Mouse (Mus musculus) C2C12 (cell line): ENCODE measurements around the gene Pinlyp. TPM values are rescaled to one million over a fixed set of nuclear protein-coding genes. Genes with fewer than 3 reads are reported as not detected.
"Not testable (repeated sequence)": the region's sequence is repeated elsewhere in the genome, so short reads cannot be mapped to it uniquely, and the experiment has no call there.

Experiments used
- H3K27me3 ChIP-seq: one replicate; pipeline ENCODE4 v1.6.1; 2011; ENCODE audit not compliant: control insufficient read depth, insufficient read depth, insufficient read length
- H3K36me3 ChIP-seq: one replicate; pipeline ENCODE4 v1.6.1; 2011; ENCODE audit not compliant: control insufficient read depth, insufficient read depth
- H3K4me3 ChIP-seq: one replicate; pipeline ENCODE4 v1.5.1; 2011; ENCODE audit warnings: mild to moderate bottlenecking, control low read depth; ENCODE audit not compliant: poor library complexity, insufficient read depth, severe bottlenecking
- H3K79me2 ChIP-seq: one replicate; pipeline ENCODE4 v1.6.1; 2011; ENCODE audit not compliant: control insufficient read depth, insufficient read depth
- H3K79me3 ChIP-seq: one replicate; pipeline ENCODE4 v1.6.1; 2011; ENCODE audit warnings: low read depth, control low read depth
- H3ac ChIP-seq: one replicate; pipeline ENCODE3; 2011; ENCODE audit warnings: low read depth; ENCODE audit not compliant: control insufficient read depth, insufficient read length
- CEBPB ChIP-seq: IDR thresholded peaks from one replicate; pipeline ENCODE4 v1.6.1; 2011; ENCODE audit warnings: low read depth, mild to moderate bottlenecking, control low read depth, moderate library complexity
- CTCF ChIP-seq: IDR thresholded peaks from one replicate; pipeline ENCODE4 v1.5.1; 2011; ENCODE audit not compliant: control insufficient read depth, insufficient read depth, insufficient read length
- FOSL1 ChIP-seq: IDR thresholded peaks from one replicate; pipeline ENCODE4 v1.8.0; 2011; ENCODE audit warnings: mild to moderate bottlenecking, low read length; ENCODE audit not compliant: poor library complexity, insufficient read depth, severe bottlenecking
- MAX ChIP-seq: IDR thresholded peaks from one replicate; pipeline ENCODE4 v1.6.1; 2011; ENCODE audit warnings: mild to moderate bottlenecking, control low read depth
- MYOD1 ChIP-seq: IDR thresholded peaks from one replicate; pipeline ENCODE4 v1.6.1; 2011; ENCODE audit warnings: low read depth; ENCODE audit not compliant: control insufficient read depth, insufficient read length
- MYOG ChIP-seq: IDR thresholded peaks from one replicate; pipeline ENCODE4 v1.6.1; 2011; ENCODE audit not compliant: control insufficient read depth, insufficient read length; ENCODE audit errors: extremely low read depth
- USF1 ChIP-seq: IDR thresholded peaks from one replicate; pipeline ENCODE4 v1.6.1; 2011; ENCODE audit warnings: low read depth, mild to moderate bottlenecking, control low read depth, moderate library complexity
- polyA plus RNA-seq: library from polyadenylated mRNA; unstranded; fragments of >200 nt; fragmentation: generic; extraction: Trizol; gene quantifications from one replicate; pipeline ENCODE4 v1.2.1, GENCODE M21; 2012; ENCODE audit warnings: missing spikeins

The Pinlyp gene
- polyA plus RNA-seq, 1 experiment, result 0.23 TPM

GRCm38 (mm10) chr7:24525686-24526420 is 20.1 kb downstream of the Pinlyp start:
- peaks cover 7% of the 10 kb centered on the region for H3K79me2 ChIP-seq
- no peaks in the 10 kb centered on the region for H3K36me3 ChIP-seq
- H3K79me3 ChIP-seq, result no peaks in the 10 kb centered on the region
- no peaks in the 10 kb centered on the region for H3K27me3 ChIP-seq
- no peak overlapping the region for H3ac ChIP-seq
- no peak overlapping the region for H3K4me3 ChIP-seq
- TF ChIP-seq MAX (no peak), CTCF (no peak), MYOG (no peak), USF1 (no peak), CEBPB (no peak), FOSL1 (no peak), MYOD1 (no peak)

- no peak for TF ChIP-seq USF1
- TF ChIP-seq MYOG, result no peak
- no peak for TF ChIP-seq CTCF
- TF ChIP-seq MAX, result no peak
- no peak for TF ChIP-seq CEBPB
- TF ChIP-seq FOSL1, result no peak
- no peak for TF ChIP-seq MYOD1
- H3ac ChIP-seq, result no peak overlapping the region
Observed at GRCm38 (mm10) chr7:24524978-24525377, 20.9 kb downstream of the Pinlyp start.

GRCm38 (mm10) chr7:24523723-24524122 is 22.2 kb downstream of the Pinlyp start:
- H3K27me3 ChIP-seq, result no peaks in the 10 kb centered on the region
- TF ChIP-seq MYOG (no peak), MAX (no peak), CTCF (no peak), USF1 (no peak), CEBPB (no peak), FOSL1 (no peak), MYOD1 (no peak)
- H3K4me3 ChIP-seq, result no peak overlapping the region
- H3K36me3 ChIP-seq, result no peaks in the 10 kb centered on the region
- H3ac ChIP-seq, result no peak overlapping the region
- no peaks in the 10 kb centered on the region for H3K79me2 ChIP-seq
- H3K79me3 ChIP-seq, result no peaks in the 10 kb centered on the region

More at GRCm38 (mm10) chr7:24524978-24525377, 20.9 kb downstream of the Pinlyp start:
- Histone ChIP-seq H3K27me3 (no peaks in the 10 kb centered on the region), H3K79me2 (peaks cover 7% of the 10 kb centered on the region), H3K79me3 (no peaks in the 10 kb centered on the region), H3K4me3 (no peak overlapping the region), H3K36me3 (no peaks in the 10 kb centered on the region)

- no peak overlapping the region for H3ac ChIP-seq
- no peaks in the 10 kb centered on the region for H3K27me3 ChIP-seq
- no peaks in the 10 kb centered on the region for H3K79me2 ChIP-seq
- TF ChIP-seq USF1 (no peak), CEBPB (no peak), MYOD1 (no peak)
- H3K4me3 ChIP-seq, result no peak overlapping the region
- no peaks in the 10 kb centered on the region for H3K79me3 ChIP-seq
- H3K36me3 ChIP-seq, result no peaks in the 10 kb centered on the region
Observed at GRCm38 (mm10) chr7:24522805-24523204, 23.1 kb downstream of the Pinlyp start.

GRCm38 (mm10) chr7:24520054-24520453 is 25.9 kb downstream of the Pinlyp start:
- not testable (repeated sequence) for H3K4me3 ChIP-seq, H3K79me2 ChIP-seq, H3ac ChIP-seq, H3K79me3 ChIP-seq, H3K36me3 ChIP-seq, H3K27me3 ChIP-seq

GRCm38 (mm10) chr7:24519130-24519529 is 26.8 kb downstream of the Pinlyp start:
- Histone ChIP-seq H3K79me3 (no peaks in the 10 kb centered on the region), H3K36me3 (no peaks in the 10 kb centered on the region), H3K27me3 (no peaks in the 10 kb centered on the region), H3K79me2 (no peaks in the 10 kb centered on the region), H3ac (no peak overlapping the region), H3K4me3 (no peak overlapping the region)
- TF ChIP-seq USF1, result no peak
- no peak for TF ChIP-seq FOSL1
- no peak for TF ChIP-seq MYOD1
- TF ChIP-seq CEBPB, result no peak
- TF ChIP-seq MYOG, result no peak
- TF ChIP-seq MAX, result no peak
- TF ChIP-seq CTCF, result no peak

GRCm38 (mm10) chr7:24517654-24518053 is 28.3 kb downstream of the Pinlyp start:
- no peak for TF ChIP-seq CEBPB
- no peak for TF ChIP-seq USF1
- TF ChIP-seq MYOD1, result no peak
- TF ChIP-seq MYOG, result no peak
- TF ChIP-seq FOSL1, result no peak
- TF ChIP-seq CTCF, result no peak
- no peak for TF ChIP-seq MAX
- Histone ChIP-seq H3K27me3 (no peaks in the 10 kb centered on the region), H3K36me3 (peaks cover 3% of the 10 kb centered on the region), H3K79me3 (no peaks in the 10 kb centered on the region), H3K4me3 (no peak overlapping the region), H3K79me2 (no peaks in the 10 kb centered on the region), H3ac (no peak overlapping the region)
